Mouse (Mus musculus) urinary bladder, postnatal 14 days (tissue): Measurements from ENCODE around the gene Slc38a6.

Experiments used
- DNase-seq: peaks from one replicate; pipeline ENCODE4 v3.0.0; 2021; ENCODE audit warnings: low spot score

Slc38a6 gene

GRCm38 (mm10) chr12:73324180-73324586 lies 37.6 kb downstream of the Slc38a6 start:
- no peak for DNase-seq

GRCm38 (mm10) chr12:73324742-73325141 lies 38.2 kb downstream of the Slc38a6 start:
- peak; percentile 46 for DNase-seq

- DNase-seq, result no peak
These were observed 38.6 kb downstream of the Slc38a6 start for GRCm38 (mm10) chr12:73325181-73325580.

- DNase-seq, result peak; percentile 24
These were observed 39.0 kb downstream of the Slc38a6 start for GRCm38 (mm10) chr12:73325617-73326016.

GRCm38 (mm10) chr12:73327381-73327780 lies 40.8 kb downstream of the Slc38a6 start:
- no peak for DNase-seq

GRCm38 (mm10) chr12:73328448-73329167 lies 42.0 kb downstream of the Slc38a6 start:
- no peak for DNase-seq

- no peak for DNase-seq
These were observed 43.7 kb downstream of the Slc38a6 start for GRCm38 (mm10) chr12:73330236-73330635.

- DNase-seq, result no peak
These were observed 46.1 kb downstream of the Slc38a6 start for GRCm38 (mm10) chr12:73332701-73333100.

GRCm38 (mm10) chr12:73334051-73334551 lies 47.5 kb downstream of the Slc38a6 start:
- no peak for DNase-seq

GRCm38 (mm10) chr12:73337127-73337526 lies 50.5 kb downstream of the Slc38a6 start:
- no peak for DNase-seq

- DNase-seq, result no peak
These were observed 54.2 kb downstream of the Slc38a6 start for GRCm38 (mm10) chr12:73340642-73341293.

- DNase-seq, result no peak
These were observed 55.4 kb downstream of the Slc38a6 start for GRCm38 (mm10) chr12:73341703-73342663.

GRCm38 (mm10) chr12:73344300-73344699 lies 57.7 kb downstream of the Slc38a6 start:
- DNase-seq, result no peak

GRCm38 (mm10) chr12:73345157-73345556 lies 58.6 kb downstream of the Slc38a6 start:
- no peak for DNase-seq

- DNase-seq, result no peak
These were observed 60.6 kb downstream of the Slc38a6 start for GRCm38 (mm10) chr12:73347202-73347601.

GRCm38 (mm10) chr12:73350466-73350865 lies 63.9 kb downstream of the Slc38a6 start:
- DNase-seq, result no peak

GRCm38 (mm10) chr12:73350982-73351381 lies 64.4 kb downstream of the Slc38a6 start:
- DNase-seq, result no peak

GRCm38 (mm10) chr12:73351746-73352145 lies 65.2 kb downstream of the Slc38a6 start:
- no peak for DNase-seq

GRCm38 (mm10) chr12:73353362-73353761 lies 66.8 kb downstream of the Slc38a6 start:
- DNase-seq, result peak; percentile 22

GRCm38 (mm10) chr12:73354521-73354920 lies 67.9 kb downstream of the Slc38a6 start:
- no peak for DNase-seq

- DNase-seq, result no peak
These were observed 68.7 kb downstream of the Slc38a6 start for GRCm38 (mm10) chr12:73355084-73355775.

- no peak for DNase-seq
These were observed 70.1 kb downstream of the Slc38a6 start for GRCm38 (mm10) chr12:73356696-73357095.
